Mouse (Mus musculus): ENCODE measurements at regions not wholly inside any gene's neighbourhood (a gene's known extent, or its start where the extent isn't known, plus 50 kb on each side); places are given as distances from the start of the nearest gene placed in this dataset.

DNA sequence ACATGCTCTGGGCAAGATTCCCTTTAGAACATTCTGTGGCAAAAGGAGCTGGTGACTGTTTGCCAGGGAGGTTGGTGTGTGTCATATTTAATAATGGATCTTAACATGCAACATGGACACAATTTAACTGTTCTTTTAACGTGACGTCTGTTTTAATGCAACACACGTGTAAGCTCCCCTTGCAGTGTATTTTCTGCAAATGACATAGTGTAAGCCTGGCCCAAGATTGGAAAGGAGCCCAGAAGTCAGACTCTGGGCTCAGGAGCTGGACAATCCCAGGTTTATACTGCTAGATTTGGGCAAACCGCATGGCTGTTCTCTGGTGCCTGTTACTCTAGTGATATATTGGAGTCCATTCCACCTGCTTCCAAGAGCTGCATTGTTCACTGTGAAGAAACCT is 106.1 kb upstream of the Frmd6 start:
- DNase-seq, result peak; percentile 88

DNA sequence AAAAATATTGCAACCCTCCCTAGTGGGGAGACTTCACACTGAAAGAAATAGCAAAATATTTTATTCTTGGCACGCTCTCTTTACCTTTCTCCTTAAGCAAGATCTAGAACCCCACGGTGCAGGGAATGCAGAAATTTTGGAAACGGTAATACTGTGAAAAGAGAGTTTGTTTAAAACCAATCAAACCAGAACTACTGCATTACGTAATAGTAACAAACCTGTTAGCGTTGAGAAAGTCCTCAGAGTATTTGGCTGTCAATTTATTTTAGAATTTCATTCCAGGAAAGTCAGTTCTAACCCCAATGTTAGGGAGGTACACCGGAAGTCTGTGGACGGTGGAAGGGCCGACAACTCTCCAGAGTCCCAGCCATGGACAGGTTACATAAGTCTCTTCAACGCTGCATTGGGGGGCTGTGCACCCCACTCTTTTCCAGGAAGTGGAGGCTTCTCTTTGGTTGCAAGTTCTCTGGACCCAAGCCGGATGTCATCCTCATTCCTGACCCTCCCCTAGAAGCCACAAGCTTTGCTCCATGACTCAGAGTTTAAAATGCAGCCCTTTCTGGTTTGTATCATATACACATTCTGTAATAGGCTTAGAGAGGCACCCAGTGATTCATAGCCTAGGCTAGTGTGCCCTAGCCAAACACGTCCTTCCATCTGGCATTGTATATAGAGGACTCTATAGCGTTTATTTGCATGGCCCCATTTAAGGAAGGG is 105.0 kb upstream of the Frmd6 start:
- peak; percentile 93 for DNase-seq

DNA sequence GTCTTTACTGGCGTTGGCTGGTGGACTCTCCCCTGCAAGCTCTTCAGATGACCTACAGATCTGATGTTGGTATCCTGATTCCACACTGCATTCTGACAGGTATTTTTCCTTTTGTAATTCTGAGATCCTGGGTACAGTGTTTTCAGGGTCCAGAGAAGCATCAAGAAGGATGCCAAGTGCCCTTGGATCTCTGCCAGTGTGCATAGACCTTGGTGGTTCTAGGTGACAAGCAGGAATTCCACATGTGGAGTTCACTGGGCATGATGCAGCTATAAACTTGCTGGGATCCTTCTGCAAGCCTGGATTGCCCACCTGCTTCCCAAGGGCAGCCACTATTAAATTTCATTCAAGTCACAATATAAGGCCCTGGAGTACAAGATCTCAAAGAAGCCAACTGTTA is 100.0 kb upstream of the Frmd6 start:
- no peak for DNase-seq

DNA sequence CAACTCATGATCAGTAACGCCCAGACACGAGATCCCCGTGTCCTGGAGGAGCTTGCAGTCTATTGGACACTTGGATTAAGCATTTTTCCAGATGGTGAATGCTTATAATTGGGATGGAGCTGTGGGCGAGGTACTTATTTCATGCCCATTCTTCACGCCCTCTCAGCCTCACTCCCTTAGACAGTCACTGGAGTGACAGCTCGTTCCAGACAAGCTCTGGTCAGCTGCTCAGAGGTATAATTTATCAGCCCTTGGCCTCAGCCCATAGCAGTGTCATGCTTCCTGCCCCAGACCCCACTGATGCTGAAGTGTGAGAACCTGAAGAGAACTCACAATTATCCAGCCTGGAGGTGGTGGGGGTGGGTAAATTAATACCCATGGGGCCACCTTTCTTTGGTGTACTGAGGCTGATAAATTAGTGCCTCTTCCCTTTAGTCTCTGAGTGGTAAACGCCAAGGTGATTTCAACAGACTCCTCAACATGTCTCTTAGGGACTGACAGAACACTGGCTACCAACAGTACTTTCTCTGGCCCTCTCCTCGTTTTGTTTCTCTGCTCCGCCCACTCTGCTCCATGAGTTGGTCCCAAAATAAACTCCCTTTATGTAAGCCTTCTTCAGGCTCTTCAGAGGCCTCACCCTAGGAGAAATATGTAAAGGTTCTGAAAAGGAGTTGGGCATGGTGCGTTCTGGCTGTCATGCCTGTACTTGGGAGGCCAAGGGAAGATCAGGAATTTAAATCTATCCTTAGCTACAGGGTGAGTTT is 97.6 kb upstream of the Frmd6 start:
- peak; percentile 95 for DNase-seq

DNA sequence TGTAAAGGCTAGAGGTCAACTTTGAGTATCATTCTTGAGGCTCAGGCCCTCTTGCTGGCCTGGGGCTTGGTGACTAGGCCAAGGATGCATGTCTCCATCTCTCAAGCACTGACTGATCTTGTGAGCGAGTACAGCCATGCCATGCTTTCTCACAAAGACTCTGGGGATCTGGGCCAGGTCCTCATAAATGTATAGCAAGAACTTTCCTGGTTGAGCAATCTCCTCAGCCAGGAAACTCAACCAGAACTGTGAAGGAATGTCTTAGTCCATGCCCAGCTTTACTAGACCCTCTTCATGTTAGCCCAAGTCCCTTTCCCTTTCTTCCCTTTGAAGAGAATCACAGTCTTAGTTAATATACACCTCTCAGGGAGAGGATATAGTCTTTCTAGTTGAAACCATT is 96.9 kb upstream of the Frmd6 start:
- DNase-seq, result peak; percentile 57

DNA sequence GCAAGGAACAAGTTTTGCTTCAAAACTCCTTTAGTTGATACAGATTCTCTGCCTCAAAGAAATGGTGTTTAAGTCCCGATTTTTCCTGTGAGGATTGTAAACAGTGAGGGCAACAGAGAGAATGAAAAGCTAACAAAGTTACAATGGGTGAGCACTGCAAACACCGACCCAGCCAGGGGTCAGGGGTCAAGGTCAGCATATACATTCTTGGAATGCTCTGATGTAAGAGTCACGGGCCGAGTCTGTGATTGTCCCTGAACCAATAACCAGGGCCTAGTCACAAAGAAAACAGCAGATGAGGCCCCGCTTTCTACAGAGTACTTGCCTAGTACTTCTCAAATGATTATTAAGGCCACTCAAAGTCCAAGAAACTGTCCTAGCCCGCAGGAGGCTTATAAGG is 95.4 kb upstream of the Frmd6 start:
- peak; percentile 83 for DNase-seq

DNA sequence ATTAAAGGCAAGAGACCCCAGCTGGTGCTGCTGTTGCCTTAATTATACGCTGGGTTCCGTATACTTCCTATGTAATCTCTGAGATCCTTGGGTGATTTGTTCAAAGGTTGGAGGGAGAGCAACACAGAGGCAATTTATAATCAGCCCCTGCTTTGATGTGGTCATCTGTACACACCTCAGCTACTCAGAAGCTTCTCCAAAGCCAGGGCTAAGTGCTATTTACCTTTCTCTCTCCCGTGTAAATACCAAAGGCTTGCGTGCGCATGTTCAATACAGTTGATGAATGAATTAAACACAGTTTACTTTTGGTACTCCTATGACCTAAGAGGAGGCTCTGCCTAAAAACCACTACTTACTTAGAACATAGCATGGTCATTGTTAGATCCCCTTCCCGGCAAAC is 93.8 kb upstream of the Frmd6 start:
- peak; percentile 45 for DNase-seq

DNA sequence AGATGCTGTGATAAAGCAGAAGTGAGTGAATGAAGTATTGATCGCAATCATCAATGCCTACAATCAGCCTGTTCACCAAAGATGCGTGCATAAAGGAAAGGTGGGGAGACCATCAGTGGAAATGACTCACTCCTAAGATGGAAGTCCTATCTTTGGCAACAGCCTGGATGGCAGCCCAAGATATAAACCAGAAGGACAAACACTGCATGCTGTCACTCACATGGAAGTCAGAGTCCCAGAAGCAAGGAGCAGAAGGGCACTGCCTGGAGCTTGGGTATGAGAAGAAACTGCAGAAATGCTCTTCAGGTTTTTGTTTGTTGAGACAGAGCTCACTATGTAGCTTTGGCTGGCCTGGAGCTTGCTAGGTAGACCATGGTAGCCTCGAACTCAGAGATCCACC is 92.7 kb upstream of the Frmd6 start:
- peak; percentile 84 for DNase-seq

DNA sequence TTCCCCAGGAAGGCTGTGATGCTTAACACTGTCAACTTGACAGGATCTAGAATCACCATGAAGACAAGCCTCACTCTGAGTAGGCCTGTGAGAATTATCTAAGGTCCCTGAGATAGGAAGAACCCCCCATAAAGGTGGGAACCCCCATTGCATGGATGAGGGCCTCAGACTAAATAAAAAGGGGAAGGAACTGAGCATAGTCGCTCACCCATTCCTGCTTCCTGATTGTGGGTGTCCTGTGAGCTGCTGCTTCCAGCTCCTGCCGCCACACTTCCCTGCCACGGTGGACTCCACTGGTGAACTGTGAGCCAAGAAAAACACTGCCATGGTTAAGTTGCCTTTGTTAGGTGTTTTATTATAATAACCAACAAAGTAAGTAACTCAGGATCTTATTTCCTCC is 86.8 kb upstream of the Frmd6 start:
- peak; percentile 88 for DNase-seq

DNA sequence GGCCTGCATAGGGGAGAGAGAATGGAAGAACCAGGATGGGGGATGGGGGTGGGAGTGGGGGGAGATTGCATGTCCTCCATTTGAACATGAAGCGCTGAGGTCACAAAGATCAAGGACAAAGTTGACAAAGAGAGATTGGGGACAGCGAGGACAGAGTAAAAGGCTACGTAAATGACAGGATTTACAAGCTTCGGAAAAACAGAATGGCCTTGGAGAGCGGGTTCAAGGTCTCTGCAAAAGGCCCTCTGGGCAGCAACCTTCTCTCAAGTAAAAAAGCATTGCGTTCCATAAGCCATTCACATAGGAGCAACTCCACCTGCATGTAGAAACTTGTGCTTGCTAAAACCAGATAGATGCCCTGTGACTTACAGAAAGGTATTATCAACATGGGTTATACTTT is 86.0 kb upstream of the Frmd6 start:
- DNase-seq, result peak; percentile 40

DNA sequence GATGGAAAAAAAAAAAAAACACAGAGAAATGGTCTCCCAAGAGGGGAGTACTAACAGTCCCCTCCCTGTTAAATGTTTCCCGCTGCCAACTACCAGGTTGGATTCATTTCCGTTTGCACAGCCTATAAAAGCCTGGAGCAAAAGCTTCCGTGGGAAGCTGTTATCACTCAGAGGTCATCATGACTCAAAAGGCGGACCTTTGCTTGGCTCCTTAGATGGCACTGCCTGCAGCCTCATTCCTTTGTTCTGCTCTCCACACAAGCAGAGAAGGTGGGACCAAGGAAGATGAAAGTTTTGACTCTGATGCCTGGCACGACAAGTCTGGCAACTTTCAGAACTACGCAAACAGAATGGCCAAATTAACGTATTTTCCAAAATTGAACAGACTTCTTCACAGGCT is 85.5 kb upstream of the Frmd6 start:
- DNase-seq, result peak; percentile 75

DNA sequence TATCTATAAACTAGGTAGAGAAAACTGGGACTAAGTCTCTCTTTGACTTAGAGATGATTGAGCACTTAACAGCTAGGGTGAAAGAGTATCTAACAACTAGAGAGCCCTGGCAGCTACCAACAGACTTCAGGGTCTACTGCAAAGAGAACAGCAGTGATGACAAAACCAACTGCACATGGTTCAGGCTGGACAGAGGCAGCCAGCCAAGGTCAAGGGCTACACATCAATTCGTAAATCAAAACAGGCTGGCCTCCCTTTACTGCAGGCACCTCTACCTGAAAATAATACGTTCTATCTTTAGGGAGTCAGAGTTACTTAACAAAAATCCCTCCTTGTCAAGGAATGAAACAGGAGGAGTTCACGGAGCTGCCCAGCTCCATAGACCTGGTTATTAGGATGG is 82.5 kb upstream of the Frmd6 start:
- DNase-seq, result peak; percentile 73

DNA sequence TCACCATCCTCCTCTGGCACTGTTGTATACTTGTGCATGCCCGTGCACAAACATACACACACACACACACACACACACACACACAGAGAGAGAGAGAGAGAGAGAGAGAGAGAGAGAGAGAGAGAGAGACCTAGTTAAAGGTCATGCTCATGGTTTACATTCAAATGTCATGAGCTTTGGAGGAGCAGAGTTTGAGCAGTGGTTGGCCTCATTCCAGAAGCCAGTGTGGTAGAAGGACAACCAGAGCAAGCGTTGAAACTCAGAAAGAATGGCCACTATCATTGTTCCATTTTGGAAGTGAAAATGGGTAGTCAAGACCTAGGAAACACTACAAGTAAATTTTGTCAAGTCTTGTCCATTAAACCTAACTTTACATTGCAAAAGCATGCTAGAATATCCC is 79.6 kb upstream of the Frmd6 start:
- peak; percentile 60 for DNase-seq

DNA sequence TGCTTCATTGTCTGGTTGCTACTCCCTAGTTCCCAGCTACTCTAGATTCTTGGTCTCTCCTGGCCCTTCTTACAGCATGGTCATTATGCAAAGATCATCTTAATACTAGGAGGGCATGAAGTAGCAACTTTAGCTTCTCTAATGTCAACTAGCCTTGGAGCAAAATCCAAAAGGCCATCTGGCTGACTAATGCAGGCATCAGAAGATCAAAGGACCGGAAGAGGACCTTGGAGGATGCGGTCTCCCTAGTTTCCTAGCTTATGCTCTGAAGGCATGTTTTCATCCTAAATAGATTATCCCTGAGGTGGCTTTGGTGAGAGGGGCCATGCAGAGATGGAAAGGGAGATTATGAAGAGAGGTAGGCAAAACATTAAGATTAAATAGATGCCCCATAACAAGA is 75.7 kb upstream of the Frmd6 start:
- DNase-seq, result peak; percentile 18

DNA sequence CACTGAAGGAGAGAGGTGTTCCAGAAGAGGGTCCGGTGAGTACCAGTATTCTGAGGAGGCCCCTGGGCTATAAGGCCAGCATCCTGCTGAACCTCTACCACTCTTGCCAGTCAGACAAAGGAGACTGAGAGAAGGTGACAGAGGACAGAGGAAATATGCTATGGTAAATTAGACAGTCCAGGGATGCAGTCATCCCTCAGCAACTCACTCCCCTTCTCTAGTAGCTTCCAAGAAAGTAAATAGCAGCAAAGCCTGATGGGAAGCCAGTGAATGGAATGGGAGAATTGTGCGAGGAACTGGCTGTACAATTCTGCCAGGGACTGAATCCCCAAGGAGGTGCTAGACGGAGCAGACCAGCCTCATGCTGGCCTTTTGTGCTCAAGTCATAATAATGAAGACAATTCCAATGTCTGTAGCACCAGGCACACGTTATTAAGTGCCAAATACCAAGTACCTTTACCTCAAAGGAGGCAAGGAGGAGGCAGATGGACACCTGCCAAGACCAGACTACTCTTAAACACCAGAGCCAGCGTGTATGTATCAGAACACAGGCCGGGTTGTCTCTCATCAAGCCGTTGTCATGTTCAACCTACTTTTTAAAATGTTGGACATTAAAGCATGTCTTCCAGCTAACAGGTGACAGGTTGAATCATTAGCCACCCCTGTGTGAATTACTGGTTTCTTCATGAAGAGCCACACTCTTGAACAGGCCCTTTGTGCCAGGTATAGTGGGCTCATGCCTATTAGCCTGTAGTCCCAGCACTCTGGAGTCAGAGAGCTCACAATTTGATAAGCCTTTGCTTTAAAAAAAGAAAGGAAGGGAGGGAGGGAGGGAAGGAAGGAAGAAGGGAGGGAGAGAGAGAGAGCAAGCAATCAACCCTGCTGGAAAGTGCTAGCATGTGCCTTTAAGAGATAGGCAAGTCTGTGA is 74.4 kb upstream of the Frmd6 start:
- DNase-seq, result peak; percentile 92

DNA sequence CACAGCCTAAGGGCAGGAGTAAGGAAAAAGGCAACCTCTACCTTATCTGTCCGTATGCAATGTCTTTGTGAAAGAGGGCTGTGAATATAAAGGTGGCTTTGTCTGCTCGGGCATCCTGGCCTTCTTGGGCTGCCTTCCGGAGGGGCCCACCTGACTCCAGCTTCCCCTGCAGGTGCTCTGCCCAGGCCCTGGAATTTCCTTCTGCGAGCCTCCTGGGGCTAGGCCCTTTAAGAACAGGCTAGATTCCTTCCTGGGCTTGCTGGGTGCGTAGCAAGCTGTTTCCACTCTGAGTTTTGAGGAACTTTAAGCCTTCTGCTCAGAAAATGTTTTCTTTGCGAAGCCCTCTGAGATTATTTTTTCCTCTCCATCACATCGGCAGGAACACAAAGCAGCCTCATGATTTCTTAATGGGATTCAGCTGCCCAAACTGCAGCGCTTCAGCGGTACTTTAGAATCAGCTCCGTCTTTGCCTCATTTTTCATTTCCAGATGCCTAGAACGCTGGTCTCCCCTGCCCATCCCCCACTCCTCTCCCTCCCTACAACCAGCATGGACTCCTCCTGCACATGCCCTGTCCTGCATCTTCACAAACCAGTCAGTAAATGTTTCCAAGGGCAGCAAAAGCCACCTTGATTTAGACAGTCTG is 72.9 kb upstream of the Frmd6 start:
- DNase-seq, result peak; percentile 94

DNA sequence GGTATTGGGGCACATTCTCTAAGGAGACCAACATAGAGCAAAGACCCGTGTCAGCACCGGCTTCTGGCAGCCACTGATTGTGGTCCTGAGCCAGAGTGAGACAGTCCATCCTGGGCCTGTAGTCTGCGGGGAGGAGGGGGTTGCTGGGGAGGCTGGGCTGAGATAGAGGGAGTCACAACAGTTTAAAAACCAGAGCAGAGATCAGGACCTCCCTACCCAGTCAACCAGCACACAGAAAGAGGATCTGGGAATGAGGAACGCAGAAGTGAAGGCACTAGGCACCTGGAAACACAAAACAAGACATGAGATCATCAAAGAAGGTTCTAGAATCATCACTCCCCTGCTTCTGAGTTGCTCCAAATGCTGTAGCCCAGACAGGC is 72.4 kb upstream of the Frmd6 start:
- DNase-seq, result peak; percentile 93

DNA sequence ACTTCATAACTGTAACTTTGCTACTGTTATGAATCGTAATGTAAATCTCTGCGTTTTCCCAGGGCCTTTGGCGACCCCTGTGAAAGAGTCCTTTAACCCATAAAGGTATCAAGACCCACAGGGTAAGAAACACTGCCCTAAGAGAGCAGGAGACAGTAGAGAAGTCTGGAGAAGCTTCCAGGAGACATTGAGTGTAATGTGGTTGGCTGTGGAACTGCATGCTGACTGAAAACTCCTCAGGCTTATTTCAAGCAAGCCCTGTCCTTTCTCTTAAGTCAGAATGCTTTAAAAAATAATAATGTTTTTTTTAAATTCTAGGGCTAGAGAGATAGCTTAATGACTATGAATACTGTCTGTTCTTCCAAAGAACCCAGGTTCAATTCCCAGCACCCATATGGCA is 71.9 kb upstream of the Frmd6 start:
- DNase-seq, result no peak

DNA sequence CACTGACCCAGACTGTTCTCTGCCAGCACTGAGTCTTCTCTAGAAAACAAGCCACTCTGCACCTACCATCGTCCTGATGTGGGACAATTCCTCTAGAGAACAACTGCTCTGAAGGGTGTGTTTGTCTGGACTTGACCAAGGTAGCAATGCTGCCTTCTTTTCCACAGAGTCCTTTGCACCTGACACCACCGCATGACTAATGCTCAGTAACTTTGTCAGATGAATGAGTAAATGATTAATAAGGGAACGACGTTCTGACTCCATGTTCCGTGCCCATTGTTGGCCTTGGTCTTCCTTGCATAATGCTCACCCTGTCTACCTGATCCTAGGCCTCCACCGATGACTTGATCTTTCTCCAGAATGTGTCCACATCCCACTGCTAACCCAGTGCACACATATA is 67.2 kb upstream of the Frmd6 start:
- peak; percentile 72 for DNase-seq

DNA sequence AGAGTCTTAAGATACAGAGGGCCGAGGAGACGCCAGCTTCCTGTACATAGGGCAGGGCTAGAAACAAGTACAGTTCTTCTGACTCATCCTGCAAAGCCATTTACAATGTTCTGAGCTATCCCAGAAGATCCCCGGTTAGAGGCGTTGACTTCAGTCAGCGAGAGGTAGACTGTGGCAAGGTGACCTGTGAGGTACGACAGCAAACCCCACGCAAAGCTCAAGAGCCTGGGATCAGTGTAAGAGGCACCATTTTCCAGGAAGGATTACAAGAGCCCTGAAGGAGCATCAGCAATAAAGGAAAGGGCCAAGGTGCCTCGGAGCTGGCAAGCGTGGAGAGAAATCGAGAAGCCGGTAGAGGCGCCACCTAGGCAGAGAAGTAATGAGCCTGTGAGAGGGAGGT is 61.8 kb upstream of the Frmd6 start:
- DNase-seq, result peak; percentile 25

DNA sequence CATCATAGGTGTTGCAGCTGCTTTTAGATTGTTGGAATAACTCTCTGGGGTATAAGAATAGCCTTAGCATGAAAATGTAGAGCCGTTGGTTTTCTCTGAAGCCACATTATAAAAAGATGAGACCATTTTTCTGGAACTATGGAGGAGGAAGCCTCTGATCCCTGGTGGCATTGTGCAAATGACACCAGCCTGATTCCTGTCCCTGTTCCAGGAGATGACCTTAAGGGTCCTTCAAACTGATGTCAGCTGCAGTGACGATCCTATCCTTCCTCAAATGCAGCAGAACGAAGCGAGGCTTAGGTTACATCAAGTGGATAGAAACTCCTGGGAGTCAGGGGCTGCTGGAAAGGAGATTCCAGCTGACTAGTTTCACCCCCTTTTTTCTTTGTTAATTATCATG is 59.0 kb upstream of the Frmd6 start:
- DNase-seq, result peak; percentile 74

DNA sequence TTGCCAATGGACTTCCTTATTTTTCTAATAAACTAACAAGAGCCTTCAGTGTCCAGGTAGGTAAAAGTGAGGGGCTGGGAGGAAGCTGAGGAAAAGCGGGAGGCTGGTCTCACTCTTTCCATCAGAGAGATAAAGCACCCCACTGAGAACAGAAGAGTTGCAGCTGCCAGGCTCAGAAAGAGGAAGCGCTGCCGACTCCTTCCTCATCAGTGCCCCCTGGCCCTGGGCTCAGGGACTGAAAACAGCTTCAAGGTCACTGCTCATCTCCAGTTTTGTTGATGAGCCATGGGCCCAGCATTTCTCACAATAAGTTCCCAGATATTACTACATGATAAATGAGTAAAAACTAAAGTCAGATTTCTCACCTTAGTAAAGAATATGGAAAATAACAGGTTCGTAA is 57.4 kb upstream of the Frmd6 start:
- DNase-seq, result peak; percentile 93

DNA sequence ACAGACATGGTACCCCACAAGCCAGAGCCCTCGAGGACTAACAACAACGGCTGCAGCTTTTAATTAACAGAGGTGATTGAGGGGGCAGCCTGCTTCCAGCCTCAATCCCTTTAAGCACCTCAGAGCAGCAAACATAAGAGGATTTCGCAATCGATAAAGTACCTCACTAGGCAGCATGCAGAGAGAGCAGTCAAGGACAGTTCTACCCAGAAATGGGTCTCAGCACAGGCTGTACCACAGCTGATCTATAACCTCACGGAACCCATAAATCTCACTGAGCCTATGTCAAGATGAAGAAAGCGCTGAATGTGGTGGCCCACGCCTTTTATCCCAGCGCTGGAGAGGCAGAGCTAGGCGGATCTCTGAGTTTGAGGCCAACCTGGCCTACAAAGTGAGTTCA is 56.6 kb upstream of the Frmd6 start:
- DNase-seq, result peak; percentile 68
